Mouse (Mus musculus) frontal cortex, adult (tissue): ENCODE measurements around the gene Stpg3.

Source experiments
- ATAC-seq: cut with Nextera tagmentation; 2 replicates; pipeline ENCODE4 v1.9.2; 2017; ENCODE audit warnings: mild to moderate bottlenecking, moderate library complexity, mixed read lengths; ENCODE audit not compliant: low TSS enrichment

Stpg3 gene

DNA sequence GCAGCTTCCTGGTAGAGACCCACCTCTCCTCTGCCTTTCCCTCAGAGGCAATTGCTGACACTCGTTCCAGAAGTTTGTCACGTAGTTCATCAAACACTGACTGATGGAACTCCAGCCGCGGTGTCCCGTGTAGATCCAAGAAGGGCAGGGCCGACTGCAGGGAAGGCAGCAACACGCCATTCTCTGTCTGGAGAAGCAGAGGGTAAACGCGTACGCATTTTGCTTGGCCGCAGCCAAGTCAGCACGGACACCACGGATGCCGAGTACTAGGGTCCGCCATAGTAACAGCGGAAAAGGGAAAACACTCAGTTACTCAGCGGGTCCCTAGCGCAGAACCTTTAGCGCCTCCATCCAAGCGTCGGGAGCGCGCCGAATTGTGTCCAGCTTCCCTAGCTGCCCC, 3.8 kb downstream of the Stpg3 start:
- ATAC-seq: peak; percentile 36

DNA sequence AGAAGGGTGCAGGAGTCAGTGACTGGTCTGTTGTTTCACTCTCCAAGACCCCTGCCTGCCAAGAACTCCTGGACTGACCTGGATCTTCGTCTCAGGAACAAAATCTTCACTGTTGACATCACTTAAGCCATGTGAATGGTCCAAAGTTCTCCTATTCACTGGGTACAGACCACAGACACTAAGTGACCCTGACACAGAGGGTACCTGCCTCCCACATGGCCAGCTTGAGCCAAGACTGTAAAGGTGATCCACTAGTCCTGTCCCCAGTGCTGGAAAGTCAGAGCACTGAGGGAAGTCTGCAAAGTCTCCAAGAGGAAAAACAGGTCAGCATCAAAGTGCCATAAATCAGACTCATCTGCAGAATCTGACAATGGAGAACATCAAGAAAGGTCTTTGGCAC, 6.8 kb downstream of the Stpg3 start:
- no peak for ATAC-seq

DNA sequence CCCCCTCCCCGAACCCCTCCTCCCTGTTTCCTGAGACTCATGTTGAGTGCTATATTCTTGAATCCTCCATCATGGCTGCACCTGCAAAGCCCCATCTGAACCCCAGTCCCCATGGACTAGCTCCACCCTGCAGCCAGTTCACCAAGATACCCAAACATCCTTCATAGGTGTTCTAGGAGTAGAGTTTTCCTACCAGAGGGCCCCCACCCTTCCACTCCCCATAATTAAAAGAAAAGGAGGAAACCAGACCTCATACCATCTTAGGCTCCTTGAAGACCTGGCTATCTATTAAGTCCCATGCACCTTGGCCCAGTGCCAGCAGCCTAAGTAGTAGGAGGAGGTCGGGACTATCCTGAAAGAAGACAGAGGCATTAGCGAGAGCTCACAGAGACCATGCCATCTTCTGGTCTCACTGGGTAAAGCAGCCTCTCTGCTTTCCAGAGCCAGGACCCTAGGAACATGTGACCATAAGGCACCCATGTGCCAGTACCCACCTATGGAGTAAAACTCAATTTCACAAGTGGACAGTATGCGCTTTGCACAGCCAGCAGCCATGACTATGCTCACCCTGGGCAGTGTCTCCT, 10.7 kb downstream of the Stpg3 start:
- no peak for ATAC-seq

DNA sequence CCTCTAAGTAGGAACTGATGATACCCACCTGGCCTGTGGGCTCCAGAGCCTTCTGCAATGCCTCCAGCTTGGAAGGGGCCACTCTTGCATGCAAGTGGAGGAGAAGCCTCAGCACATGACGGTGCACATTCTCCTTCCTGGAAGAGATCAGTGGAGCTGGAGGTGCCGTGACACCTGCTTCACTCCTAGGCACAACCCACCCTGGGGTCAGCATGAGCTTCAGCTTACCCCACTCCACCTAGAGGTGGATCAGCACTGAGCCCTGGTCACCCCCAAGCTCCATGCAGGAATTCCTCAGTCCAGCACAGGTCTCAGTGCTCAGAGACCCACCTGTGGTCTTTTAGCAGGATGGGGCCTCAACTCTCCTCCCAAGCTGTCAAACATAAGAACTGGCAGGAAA, 13.8 kb downstream of the Stpg3 start:
- no peak for ATAC-seq

DNA sequence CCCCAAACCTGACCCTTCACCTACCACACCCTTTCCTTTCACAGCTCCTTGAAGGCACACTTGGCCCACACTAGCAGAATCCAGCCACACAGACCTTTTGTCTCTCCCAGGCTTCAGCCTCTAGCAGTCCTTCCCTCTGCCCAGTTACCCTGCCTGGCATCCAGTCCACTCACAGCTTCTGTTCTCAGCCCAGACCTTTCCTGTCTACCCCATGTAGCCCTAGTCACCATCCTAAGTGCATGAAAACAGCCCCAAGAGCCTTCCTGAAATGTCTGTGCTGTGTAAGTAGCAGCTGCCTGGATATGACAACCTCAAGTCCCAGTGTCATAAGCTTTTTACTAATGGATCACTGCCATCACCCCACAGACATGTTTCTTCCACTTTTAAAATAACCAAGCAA, 16.5 kb downstream of the Stpg3 start:
- no peak for ATAC-seq

DNA sequence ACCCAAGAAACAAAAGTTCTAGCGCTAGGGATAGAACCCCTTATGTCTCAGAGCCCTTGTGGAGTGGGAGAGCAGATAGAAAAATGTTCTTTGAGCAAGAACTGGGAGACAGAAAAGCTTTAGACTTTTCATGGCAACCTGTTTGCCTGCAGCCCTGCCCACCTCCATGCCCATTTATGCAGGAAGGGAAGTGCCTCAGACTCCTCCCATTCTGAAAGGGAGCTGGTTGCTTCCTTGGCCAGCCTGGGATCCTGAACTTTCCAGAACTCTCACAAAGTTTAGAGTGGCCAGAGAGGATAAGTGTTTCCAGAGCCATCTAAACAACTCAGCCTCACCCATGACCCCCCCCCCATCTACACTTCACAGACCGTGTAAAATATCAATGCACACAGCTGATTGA, 17.2 kb downstream of the Stpg3 start:
- ATAC-seq: no peak

DNA sequence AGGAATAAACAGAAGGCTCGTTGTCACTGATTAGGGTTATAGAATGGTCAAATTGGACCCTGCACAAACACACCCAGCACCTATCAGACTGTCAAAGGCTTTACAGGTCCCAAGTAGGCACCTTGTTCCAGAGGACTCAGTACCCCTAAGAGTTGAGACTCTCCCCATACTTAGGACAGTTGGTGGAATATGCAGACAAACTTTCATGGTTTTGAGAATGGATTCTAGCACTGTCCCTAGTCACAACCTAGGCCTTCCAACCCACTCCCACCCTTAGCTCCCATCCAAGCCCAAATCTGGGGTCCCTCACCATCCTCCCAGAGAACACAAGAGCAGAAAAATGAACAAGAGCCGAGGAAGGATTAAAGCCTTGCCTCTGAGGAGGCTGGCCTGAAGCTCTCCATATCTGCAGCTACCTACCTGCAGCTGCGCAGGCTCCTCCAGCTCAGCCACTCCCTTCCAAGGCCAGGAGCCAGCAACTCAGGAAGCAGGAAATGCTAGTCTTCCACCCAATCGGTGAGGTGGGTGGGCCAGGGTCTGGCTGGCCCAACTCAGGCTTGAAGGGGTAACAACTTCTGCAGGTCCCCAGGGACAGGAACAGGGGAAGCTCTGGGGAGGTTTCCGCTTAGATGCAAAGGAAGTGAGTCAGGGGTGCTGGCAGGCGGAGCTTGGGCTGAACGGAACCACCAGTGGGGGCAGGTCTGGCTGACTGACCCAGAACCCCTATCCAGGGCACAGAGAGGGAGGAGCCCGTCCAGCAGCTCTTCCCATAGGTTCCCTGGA, 18.1 kb downstream of the Stpg3 start, which contains the start of gene Tor4a:
Tor4a (minus strand) TSS at position 715 of the 783 bp plus-strand sequence.
- no peak for ATAC-seq

DNA sequence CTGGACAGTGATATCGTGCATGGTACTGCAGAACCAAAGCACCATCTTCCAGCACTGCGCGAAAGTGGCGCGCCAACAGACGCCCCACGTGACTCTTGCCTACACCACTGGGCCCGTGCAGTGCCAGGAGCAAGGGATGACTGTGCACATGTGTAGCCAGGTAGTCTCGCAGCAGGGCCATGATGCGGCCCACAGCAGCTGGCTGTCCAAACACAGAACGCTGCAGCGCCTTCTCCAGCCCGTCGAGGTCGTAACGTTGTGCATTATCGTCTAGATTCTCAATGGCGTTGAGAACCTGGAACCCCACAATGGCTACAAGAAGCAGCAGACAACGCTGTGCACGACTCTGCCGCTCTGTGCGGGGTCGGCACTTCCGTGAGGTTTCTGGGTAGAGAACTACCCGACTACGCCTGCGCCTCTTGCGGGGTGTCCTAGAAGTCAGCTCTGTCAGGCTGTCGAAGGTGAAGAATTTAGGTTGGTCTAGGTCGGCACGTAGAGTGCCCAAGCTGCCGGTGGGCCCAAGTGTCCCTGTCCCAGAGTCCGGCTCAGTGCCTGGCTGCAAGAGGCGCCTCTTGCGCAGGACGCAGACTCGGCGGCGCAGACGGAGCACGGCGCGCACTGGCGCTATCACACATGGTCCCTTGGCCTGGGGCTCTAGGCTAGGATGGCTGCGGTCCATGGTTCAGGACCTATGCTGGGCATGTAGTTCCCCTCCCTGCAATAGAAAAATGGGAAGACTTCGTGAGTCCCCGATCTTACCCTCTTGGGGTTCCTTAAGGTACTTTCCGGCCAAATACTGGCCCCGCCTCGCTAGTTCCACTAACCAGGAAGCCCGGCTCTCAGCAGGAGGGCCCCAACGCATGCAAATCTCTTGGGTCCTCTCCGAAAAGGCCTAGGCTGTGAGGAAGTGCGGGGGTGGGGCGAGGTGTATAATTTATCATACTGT, 19.0 kb downstream of the Stpg3 start:
- no peak for ATAC-seq

DNA sequence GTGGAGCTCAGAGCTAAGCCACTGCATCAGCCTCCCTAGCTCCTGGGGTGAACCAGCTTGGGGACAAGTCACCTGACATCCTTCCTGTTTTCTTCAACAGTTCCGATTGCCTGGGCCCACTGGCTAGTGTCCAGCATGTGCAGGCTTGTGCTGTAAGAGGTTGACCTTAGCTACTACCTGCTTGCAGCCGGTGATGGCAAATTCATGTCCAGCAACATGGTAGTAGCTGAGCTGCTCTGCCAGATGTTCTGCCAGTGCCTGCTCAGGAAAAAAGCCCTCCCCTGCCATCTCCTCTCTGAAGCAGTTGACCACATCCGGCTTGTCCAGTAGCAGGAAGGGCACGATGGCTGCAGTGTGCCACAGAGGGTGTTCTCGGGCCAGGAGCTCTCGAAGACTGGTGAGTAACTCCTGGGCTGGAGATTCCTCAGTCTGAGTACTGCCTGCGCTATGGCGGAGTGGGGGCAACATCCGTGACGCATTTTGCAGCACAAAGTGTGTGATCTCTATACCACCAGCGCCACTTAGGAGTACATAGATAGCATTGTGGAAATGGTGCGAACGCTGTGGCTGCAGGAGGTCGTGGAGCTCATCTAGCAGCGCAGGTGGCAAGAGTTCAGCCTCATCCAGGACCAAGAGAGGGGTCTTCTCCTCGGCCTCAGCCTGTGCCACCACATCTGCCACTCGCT, 19.8 kb downstream of the Stpg3 start:
- ATAC-seq: no peak

DNA sequence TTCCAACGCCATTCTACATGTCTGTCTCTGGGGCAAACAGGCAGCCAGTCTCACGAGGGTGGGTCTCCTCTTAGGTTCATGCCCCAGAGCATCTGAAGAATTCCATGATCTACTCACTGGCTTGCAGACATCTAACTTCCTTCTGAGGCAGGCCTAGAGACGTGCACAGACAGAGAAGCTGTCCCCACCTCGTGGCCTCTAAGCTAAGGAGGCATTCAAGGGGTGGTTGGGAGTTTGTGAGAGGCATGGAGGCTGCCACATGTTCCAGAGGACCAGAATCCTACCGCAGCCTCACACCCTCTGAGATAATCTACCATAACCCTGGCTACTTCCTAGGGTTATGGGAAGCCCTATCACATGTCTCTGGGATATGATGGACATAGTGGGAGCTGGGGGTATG, 20.4 kb downstream of the Stpg3 start:
- no peak for ATAC-seq

DNA sequence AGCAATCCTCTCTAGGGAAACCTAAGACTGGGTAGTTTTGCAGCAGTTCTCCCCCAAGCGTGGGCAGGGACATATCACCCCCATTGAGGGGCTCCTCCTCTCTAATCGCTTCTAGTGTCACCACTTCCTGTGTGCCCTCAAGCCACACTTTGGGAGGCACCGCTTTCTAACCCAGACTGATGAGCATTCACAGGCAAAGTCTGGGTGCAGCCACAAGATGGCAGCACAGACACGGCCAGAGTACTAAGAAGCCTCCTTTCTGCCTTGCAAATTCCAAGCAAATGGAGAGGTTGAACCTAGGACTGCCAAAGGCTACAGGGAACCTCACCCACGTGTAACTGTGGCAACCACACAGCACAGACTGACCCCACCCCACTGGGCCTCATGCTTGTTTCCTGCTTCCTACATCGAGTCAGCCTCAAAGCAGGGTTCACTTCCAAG, 21.1 kb downstream of the Stpg3 start:
- ATAC-seq: peak; percentile 95

DNA sequence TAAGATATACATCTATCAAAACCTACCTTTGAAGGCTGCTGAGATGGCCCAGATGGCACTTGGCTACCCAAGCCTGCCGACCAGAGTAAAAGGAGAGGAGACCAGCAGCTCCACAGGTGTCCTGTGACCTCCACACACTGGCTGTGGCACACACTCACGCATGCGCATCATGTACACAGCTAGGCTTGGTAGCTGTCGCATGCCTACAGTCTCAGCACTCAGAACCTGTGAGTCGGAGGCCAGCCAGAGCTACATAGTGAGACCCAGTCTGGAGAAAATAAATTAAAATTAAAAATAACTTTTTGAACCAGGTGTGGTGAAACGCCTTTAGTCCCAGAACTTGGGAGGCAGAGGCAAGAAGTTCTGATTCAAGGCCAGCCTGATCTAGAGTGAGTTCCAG, 26.6 kb downstream of the Stpg3 start:
- ATAC-seq: no peak

DNA sequence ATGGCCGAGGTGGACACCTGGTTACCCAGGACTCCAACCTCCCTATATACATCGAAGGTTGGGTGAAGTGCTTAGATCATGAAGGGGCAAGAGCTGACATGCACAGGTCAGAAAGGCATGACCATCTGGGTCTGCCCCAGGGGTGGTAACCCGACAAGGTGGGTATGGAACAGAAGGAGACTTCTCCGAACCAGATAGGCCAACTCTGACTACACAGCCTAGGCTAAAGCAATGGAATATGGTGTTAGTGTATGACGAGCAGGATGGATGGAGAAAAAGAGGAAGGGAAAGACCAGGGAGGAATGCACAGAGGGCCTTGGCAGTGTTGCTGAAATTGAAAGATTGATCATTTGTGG, 27.9 kb downstream of the Stpg3 start:
- ATAC-seq: no peak

DNA sequence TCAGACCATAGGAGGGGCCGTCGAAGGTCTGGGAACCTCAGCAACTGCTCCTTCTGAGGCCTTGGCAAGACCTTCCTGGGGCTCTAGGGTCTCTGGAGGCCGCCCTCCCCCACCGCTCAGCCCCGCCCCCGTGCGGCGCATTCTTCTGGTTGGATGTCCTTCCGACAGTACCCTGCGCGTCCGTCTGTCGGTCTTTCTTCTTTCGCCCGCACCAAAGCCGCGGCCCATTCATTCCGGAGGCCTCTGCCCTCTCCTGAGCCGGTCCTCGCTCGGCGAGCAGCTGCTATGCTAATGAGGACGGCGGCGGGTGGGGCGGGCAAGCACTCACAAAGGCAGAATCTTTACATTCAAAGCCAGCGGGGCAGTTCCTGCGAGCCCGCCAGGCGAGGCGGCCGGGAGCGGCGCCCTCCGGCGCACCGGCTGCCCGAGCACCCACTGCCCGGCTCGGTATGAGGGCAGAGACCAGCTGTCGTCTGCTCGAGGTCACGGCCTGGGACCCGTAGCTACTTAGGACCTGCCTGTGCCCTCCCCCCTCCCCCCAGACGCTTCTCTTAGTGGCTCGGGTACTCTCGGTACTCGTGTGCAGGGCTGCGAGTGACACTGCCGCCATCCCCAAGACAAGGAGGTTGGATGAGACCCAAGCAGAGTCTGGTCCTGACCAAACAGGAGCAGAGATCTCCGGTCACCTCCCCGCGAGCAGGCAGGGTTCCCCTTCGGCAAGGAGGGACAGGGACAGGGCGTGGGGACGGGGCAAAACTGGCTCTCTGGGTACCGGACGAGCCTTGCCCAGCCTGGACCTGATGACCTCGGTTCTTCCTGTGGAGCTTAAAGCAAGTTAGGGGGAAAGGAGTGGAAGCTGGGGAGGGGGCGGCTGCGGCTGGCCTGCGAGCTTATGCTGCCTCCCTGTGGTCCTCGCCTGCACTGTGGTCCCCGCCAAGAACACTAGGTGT, 28.5 kb downstream of the Stpg3 start:
- peak; percentile 42; the same call in 1 of the 2 replicates for ATAC-seq

DNA sequence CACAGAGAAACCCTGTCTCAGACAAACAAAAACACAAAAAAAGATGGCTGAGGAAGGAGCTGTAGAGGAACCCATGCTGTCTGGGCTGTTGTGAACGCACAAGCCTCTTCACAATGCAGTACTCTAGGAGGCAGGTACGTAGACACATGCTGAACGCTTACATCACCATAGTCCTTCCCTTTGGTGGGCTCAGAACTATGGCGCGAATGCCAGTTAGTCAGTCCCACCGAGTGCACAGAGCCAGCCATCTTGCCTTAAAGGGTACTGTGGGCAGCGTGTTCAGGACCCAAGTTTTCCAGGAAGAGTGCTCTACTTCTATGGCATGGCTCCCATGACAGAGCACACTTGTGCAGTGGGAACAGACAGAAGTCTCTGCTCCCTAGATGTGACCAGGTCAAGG, 29.9 kb downstream of the Stpg3 start:
- no peak for ATAC-seq

DNA sequence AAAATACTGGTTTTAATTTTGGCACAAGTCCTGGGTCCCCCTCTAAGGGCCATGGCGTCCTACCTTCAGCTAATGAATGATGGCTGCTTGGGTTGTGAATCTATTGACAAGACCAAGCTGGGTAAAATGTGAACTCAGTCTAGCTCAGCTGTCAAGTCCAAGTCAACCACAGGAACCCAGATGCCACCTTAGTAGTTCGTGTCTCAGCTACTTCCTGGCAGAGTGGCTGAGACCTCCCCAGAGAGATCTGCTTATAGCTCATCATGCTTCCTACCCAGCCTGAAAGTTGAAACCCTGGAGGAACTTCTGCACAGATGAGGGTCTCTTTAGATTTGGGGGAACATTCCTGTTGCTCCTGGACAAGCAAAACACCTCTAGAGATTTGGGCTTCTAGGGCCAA, 31.1 kb downstream of the Stpg3 start:
- no peak for ATAC-seq

DNA sequence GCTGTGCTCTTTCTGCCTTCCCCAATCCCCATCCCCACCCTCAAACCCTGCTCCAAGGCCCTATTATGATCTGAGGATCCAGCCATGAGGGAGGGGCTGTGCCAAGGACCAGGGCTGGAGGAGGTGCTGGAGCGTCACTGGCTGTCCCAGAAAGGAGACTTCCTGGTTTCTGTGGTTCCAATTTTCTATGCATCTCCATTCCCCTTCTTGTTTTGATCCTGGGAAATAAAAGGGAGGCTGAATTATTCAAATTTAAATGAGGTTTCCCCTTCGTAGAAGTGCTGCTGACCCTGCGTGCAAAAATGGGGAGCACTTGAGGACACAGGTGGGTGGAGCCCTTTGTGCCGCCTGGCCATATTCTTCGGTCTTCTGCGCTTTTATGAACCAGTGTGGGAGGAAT, 31.8 kb downstream of the Stpg3 start:
- no peak for ATAC-seq

DNA sequence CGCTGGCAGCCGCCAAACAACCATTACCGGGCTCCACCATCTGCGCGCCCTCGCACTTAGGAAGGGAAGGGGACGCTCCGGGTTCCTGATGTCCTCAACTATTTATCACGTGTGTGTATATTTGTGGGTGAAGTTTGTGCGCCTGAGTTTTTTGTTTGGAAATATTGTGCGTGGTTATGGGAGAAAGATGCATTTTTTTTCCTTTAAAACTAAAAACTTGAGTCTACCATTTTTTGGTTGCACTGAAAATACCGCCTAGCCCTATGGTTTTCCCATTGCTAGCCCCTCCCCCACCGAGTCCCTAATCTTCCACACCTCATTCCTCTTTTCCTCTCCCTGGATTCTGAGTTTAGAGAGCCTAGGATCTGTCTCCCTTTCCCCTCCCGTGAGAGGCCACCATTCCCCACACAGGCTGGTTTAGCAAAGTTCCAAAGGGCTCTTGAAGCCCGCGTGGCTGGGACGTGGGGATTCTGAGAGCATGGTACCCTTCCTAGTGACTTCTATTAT, 32.5 kb downstream of the Stpg3 start:
- ATAC-seq: no peak

DNA sequence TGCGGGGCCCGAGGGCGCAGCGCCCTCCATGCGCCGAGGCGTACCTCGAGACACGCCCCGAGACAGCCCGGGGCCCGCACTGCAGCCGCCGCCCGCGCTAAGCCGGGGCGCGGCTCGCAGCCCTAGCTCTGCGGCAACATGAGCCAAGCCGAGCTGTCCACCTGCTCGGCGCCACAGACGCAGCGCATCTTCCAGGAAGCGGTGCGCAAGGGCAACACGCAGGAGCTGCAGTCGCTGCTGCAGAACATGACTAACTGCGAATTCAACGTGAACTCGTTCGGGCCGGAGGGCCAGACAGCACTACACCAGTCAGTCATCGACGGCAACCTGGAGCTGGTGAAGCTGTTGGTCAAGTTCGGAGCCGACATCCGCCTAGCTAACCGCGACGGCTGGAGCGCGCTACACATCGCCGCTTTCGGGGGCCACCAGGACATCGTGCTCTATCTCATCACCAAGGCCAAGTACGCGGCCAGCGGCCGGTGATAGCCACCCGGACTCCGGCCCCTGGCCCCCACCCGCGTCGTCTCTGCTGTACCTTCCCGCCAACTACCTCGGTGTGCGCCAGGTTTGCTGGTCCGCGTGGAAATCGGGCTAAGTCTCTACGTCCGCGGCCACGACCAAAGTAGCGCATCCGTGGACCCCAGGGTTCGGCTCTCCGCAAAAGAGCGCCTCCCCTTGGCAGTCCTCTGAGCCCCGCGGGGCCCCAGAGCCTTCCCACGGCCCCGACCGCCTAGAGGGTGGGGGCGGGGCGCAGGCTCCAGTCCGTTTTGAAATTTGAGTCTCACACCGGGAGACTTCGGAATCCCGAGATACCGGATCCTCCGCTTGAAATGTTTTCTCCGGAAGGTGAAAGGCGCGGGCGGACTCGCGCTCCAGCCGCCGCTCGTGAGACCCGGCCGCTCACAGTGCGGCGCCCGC, 33.2 kb downstream of the Stpg3 start:
- ATAC-seq: 0 out of 2 replicates have a peak, but pooled peaks have one; percentile 8
